Mouse (Mus musculus): ENCODE measurements around the gene Ctf1.

The Ctf1 gene

GRCm38 (mm10) chr7:127744366-127745045, 32.0 kb downstream of the Ctf1 start, which contains the start of gene Fbxl19:
TSS of gene Fbxl19 (plus strand) at chr7:127744543.
- DNase-seq (ENCODE audit: low spot score in 2 of 2), result peak; percentile 86 to 88

GRCm38 (mm10) chr7:127745251-127745651, 32.7 kb downstream of the Ctf1 start:
- DNase-seq (ENCODE audit: low spot score in 2 of 2), result peak; percentile 97 to 98

DNA sequence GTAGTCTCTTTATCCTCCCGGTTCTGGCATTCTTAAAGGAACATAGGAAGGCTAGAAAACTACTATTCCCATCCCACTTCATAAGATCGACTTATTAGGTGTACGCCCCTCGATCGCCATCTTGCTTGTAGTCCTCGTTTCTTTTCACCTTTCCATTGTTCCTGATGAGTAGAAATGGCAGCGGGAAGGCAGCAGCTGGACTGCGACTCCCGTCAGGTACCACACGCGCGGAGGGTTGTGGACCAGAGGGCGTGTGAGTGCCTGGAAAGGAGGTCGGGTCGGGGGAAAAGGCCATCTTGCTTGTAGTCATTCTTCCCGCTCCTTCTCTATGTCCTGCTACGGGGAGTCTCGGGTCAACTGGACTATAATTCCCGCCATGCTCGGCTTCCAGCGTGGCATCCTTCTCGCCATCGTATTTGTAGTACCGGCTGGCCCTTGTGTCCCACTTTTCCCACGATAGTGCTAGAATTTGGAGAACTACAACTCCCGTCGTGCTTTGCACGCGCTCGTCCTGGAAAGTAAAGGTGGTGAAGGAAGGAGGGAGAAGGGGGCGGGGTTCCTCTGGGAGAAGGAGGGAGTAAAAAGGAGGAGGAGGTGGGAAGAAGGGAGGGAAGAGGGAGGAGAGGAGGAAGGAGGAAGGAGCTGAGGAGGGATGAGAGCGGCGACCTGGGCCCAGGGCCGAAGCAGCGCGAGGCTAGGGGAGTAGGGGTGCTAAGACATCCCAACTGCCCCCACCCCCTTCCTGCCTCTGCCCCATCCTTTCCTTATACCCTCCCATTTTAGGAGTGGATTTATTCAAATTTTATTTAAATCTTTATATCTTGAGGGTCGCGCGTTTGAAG, 33.3 kb downstream of the Ctf1 start:
- DNase-seq (ENCODE audit: low spot score in 2 of 2), result peak; percentile 99

- peak; percentile 54 to 65 for DNase-seq (ENCODE audit: low spot score in 2 of 2)
Observed at GRCm38 (mm10) chr7:127746494-127747491, 34.3 kb downstream of the Ctf1 start.

DNA sequence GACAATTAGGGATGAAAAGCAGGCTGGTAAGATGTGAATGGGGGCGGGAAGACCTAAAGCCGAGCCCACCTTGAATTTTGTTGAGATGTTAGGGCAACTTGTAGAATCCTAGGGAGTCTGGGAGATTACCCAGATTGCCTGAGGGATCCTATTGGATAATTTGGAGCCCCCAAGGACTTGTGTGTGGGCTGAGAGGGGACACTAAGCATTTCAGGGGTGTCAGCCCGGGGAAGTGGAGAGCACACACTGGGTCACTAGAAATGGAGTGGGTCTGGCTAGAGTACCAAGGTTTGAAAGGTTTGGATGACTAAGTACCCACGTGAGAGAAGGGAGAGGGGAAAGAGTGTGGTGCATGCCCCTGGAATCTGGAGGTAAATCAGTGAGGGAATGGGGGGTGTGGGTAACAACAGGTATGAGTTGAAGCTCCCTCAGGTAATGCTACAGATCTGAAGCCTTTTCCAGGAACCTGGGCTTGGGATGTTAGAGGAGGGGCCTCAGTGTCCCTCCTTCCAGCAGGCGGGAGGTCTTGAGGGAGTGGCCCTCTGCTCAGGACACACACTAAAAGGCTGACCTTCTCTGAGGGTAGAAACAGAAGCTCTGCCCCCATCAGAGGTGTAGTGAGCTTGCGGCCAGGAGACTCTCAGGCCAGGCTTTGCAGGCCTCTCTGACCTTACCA, 35.2 kb downstream of the Ctf1 start:
- no peak for DNase-seq (ENCODE audit: low spot score in 2 of 2)

- peak in 1 of 2 experiments; percentile 56 for DNase-seq (ENCODE audit: low spot score in 2 of 2)
Observed at GRCm38 (mm10) chr7:127748235-127748560, 35.7 kb downstream of the Ctf1 start.

GRCm38 (mm10) chr7:127750131-127751127, 37.9 kb downstream of the Ctf1 start:
- peak; percentile 63 to 78 for DNase-seq (ENCODE audit: low spot score in 2 of 2)

DNA sequence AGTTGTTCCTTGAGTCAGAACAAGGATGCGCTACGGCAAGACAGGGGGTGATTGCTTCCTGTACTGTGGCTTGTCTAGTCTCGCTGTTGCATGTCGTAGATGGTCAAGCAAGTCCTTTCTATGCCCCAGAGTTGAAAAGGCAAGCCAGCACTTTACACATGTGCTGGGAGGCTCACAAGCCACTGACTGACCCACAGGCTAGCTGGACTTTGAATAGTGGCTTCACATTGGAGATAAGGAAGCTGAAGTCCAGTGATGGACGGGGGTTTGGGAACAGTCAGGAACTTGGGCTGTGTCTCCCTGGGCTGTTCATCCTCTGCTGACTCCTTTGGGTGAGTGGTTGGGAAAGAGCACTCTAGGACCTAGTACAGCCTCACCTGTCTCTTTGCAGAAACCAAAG, 39.1 kb downstream of the Ctf1 start:
- DNase-seq (ENCODE audit: low spot score in 2 of 2), result no peak

DNA sequence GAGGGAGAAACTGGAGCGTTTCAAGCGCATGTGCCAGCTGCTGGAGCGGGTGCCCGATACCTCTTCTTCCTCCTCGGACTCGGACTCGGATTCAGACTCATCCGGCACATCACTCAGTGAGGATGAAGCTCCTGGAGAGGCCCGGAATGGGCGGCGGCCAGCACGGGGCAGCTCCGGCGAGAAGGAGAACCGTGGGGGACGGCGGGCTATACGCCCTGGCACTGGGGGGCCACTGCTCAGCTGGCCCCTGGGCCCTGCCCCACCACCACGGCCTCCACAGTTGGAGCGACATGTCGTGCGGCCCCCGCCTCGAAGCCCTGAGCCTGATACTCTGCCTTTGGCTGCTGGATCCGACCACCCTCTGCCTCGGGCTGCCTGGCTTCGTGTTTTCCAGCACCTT, 39.5 kb downstream of the Ctf1 start:
- no peak for DNase-seq (ENCODE audit: low spot score in 2 of 2)

GRCm38 (mm10) chr7:127753158-127753557, 40.6 kb downstream of the Ctf1 start:
- no peak for DNase-seq (ENCODE audit: low spot score in 2 of 2)

DNA sequence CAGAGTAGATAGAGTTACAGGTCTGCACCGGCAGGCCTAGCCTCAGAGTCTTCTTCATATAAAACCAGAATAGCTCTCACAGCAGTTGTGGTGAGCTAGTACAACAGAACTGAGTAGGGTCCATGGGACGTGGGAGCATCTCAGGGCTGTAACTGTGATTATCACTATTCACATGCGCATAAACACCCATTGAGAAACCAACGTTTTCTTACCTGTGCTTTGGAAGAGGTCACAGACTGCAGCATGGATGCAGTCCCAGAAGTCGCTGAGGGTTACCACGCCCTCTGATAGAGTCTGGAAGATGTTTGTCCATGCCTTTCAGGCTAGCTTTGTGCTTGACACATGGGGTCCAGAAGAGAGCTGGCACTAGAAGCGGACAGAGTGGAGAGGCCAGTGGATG, 41.2 kb downstream of the Ctf1 start:
- no peak for DNase-seq (ENCODE audit: low spot score in 2 of 2)

DNA sequence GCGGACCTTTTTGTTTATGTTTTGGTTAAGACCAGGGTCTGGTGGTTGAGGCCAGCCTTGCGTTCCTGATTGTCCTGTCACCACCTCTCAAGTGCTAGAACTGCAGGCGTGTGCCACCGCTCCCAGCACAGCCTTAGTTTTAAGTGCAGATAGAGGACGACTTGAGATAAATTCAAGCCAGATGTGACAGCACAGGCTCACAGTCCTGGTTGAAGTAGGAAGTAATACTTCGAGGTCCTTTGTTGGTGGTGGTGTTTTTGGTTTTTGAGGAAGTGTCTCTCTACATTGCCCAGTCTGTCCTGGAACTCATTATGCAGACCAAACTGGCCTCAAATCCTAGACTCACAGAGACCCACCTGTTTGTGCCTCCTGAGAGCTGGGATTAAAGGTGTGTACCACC, 47.2 kb downstream of the Ctf1 start:
- DNase-seq (ENCODE audit: low spot score in 2 of 2), result no peak

DNA sequence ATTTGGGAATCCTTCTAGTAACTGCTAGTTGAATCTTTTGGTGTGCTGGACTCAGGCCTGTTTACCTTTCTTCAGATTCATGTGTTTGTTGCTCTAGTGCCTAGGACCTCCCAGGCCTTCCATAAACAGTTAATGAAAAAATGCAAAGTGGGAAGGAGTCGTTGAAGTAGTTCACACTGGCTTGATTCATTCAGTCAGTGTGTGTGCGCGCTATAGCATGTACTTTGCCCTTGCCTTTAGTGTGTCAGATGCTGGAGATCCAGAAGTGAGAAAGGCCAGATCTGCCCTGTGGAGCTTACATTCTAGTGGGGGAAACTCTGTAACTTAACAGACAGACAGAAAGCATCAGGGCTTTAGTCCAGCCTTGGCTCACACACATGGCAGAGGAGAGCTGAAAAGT, 47.9 kb downstream of the Ctf1 start:
- no peak for DNase-seq (ENCODE audit: low spot score in 2 of 2)

GRCm38 (mm10) chr7:127761026-127761425, 48.5 kb downstream of the Ctf1 start:
- no peak for DNase-seq (ENCODE audit: low spot score in 2 of 2)

- no peak for DNase-seq (ENCODE audit: low spot score in 2 of 2)
Observed at GRCm38 (mm10) chr7:127763642-127764041, 51.1 kb downstream of the Ctf1 start.

- no peak for DNase-seq (ENCODE audit: low spot score in 2 of 2)
Observed at GRCm38 (mm10) chr7:127765756-127766155, 53.2 kb downstream of the Ctf1 start.

- DNase-seq (ENCODE audit: low spot score in 2 of 2), result no peak
Observed at GRCm38 (mm10) chr7:127766851-127767609, 54.5 kb downstream of the Ctf1 start.
